Comparison of ENCODE assay signal across 8 mouse cellular contexts in genomic region chr11:115564064-115564809, GRCm38 (mm10). TPM values are rescaled to one million over a fixed set of nuclear protein-coding genes. Genes with fewer than 3 reads are reported as not detected.
DNase-seq lines count a peak whose midpoint lies in the region; ATAC-seq and TF ChIP-seq lines count a peak whose summit lies in the region.

Nup85 (plus strand) TSS chr11:115564434.

- 0 out of 4 replicates have a peak, but pooled peaks of 1 of the 2 experiments have one; percentile 25 for TF ChIP-seq CTCF in CH12.LX (conservative IDR thresholded peaks at IDR 0.05 in 1 of 2, IDR thresholded peaks at IDR 0.05 in 1 of 2; ENCODE audit: low read depth in 2 of 2, low read length in 2 of 2)

- in situ Hi-C loops in CH12.LX (cut with MboI; ENCODE audit: low pct_ligation_motif_present, low pct_unique_long_range_greater_than_20kb, low sequenced_read_pairs) = no loop called here

- dilution Hi-C loops in CH12.LX (cut with MboI; ENCODE audit: extremely low pct_ligation_motif_present, extremely low pct_unique_long_range_greater_than_20kb, low sequenced_read_pairs) = no loop called here

- H3K4me2 ChIP-seq in CH12.LX (ENCODE audit: insufficient read depth, low read depth, poor library complexity, severe bottlenecking) = peak within 1 kb of the TSS; percentile 93
- peak within 1 kb of the TSS; percentile 52 for H3K4me2 ChIP-seq in forebrain, embryonic 11.5 days (ENCODE audit: low read depth, low read length, severe bottlenecking)
- H3K4me2 ChIP-seq in heart, embryonic 16.5 days (ENCODE audit: low read depth, low read length) = peak within 1 kb of the TSS; percentile 75
- peak within 1 kb of the TSS; percentile 81 for H3K4me2 ChIP-seq in liver, embryonic 15.5 days
- H3K4me2 ChIP-seq in neural tube, embryonic 12.5 days (replicated peaks) = peak within 1 kb of the TSS; percentile 67

- TF ChIP-seq RAD21 in CH12.LX (IDR thresholded peaks at IDR 0.05; ENCODE audit: low read depth, low read length) = no peak

- H3K4me1 ChIP-seq in CH12.LX (ENCODE audit: control insufficient read depth in 1 of 2, insufficient read depth in 2 of 2) = peaks cover 0 to 32% of the 10 kb centered on the region in 2 experiments; a peak in 2 of 4 replicates
- peaks cover 4% of the 10 kb centered on the region; the same call in 1 of the 2 replicates for H3K4me1 ChIP-seq in forebrain, embryonic 11.5 days (replicated peaks; ENCODE audit: control insufficient read depth, insufficient read depth, low read length)
- peaks cover 10% of the 10 kb centered on the region for H3K4me1 ChIP-seq in heart, embryonic 16.5 days (ENCODE audit: control insufficient read depth, insufficient read depth, low read length)
- H3K4me1 ChIP-seq in liver, embryonic 15.5 days (replicated peaks) = peaks cover 43% of the 10 kb centered on the region
- H3K4me1 ChIP-seq in neural tube, embryonic 12.5 days = peaks cover 16% of the 10 kb centered on the region; the same call in 1 of the 2 replicates

- peak within 1 kb of the TSS; percentile 74 to 91 (median 74) for H3K4me3 ChIP-seq in CH12.LX (replicated peaks in 1 of 3; ENCODE audit: low read depth in 2 of 3, low read length in 2 of 3, poor library complexity in 1 of 3)
- H3K4me3 ChIP-seq in forebrain, embryonic 11.5 days (ENCODE audit: low read depth, low read length) = peak within 1 kb of the TSS; percentile 72
- H3K4me3 ChIP-seq in heart, embryonic 16.5 days (ENCODE audit: low read length) = peak within 1 kb of the TSS; percentile 81
- H3K4me3 ChIP-seq in liver, embryonic 15.5 days (replicated peaks) = peak within 1 kb of the TSS; percentile 93
- peak within 1 kb of the TSS; percentile 66 for H3K4me3 ChIP-seq in neural tube, embryonic 12.5 days

- WGBS in forebrain, embryonic 11.5 days = under 1% methylated on average over 42 of the region's 42 CpGs
- WGBS in heart, embryonic 16.5 days = under 1% methylated on average over 42 of the region's 42 CpGs
- under 1% methylated on average over 42 of the region's 42 CpGs for WGBS in liver, embryonic 15.5 days (ENCODE audit: insufficient replicate concordance)
- WGBS in neural tube, embryonic 12.5 days = under 1% methylated on average over 42 of the region's 42 CpGs

- DNase-seq in CH12.LX (ENCODE audit: extremely low read depth) = peak; percentile 98
- DNase-seq in c-Kit-positive CD71-positive TER-119-negative erythroid progenitor cells, embryonic 14.5 days (ENCODE audit: low read depth) = peak; percentile 94
- DNase-seq in forebrain, embryonic 11.5 days (ENCODE audit: low spot score) = peak; percentile 99
- peak; percentile 97 to 99 for DNase-seq in kidney, postnatal 36 days
- peak; percentile 89 for DNase-seq in telencephalon, adult 2 months (ENCODE audit: low read depth, low spot score)

- H3K36me3 ChIP-seq in CH12.LX (replicated peaks in 1 of 2; ENCODE audit: control insufficient read depth in 1 of 2, insufficient read depth in 1 of 2, low read length in 1 of 2) = peaks cover 28 to 36% of the 10 kb centered on the region in 2 experiments
- no peaks in the 10 kb centered on the region; the same call in 1 of the 2 replicates for H3K36me3 ChIP-seq in forebrain, embryonic 11.5 days (ENCODE audit: control insufficient read depth, insufficient read depth, low read length)
- H3K36me3 ChIP-seq in heart, embryonic 16.5 days (ENCODE audit: control insufficient read depth, insufficient read depth) = peaks cover 23% of the 10 kb centered on the region
- peaks cover 36% of the 10 kb centered on the region for H3K36me3 ChIP-seq in liver, embryonic 15.5 days (replicated peaks)
- peaks cover 29% of the 10 kb centered on the region for H3K36me3 ChIP-seq in neural tube, embryonic 12.5 days

- peaks cover 47% of the 10 kb centered on the region for H3K79me2 ChIP-seq in CH12.LX (replicated peaks; ENCODE audit: control insufficient read depth, extremely low read depth, insufficient read depth, poor library complexity, severe bottlenecking)

- H3K9me3 ChIP-seq in CH12.LX (replicated peaks; ENCODE audit: low read length) = no peaks in the 10 kb centered on the region
- no peaks in the 10 kb centered on the region for H3K9me3 ChIP-seq in forebrain, embryonic 11.5 days (ENCODE audit: control insufficient read depth, low read length)
- no peaks in the 10 kb centered on the region for H3K9me3 ChIP-seq in heart, embryonic 16.5 days (replicated peaks; ENCODE audit: control insufficient read depth, low read length)
- H3K9me3 ChIP-seq in liver, embryonic 15.5 days (replicated peaks) = no peaks in the 10 kb centered on the region
- no peaks in the 10 kb centered on the region for H3K9me3 ChIP-seq in neural tube, embryonic 12.5 days

- peak within 1 kb of the TSS; percentile 21 for H3K27ac ChIP-seq in CH12.LX (ENCODE audit: insufficient read depth, low read depth)
- peak within 1 kb of the TSS; percentile 77 for H3K27ac ChIP-seq in forebrain, embryonic 11.5 days (ENCODE audit: low read depth, low read length)
- H3K27ac ChIP-seq in heart, embryonic 16.5 days (ENCODE audit: low read length) = peak within 1 kb of the TSS; percentile 84
- H3K27ac ChIP-seq in liver, embryonic 15.5 days (replicated peaks) = peak within 1 kb of the TSS; percentile 88
- no peak within 1 kb of the TSS for H3K27ac ChIP-seq in neural tube, embryonic 12.5 days

- TF ChIP-seq POLR2A in CH12.LX (IDR thresholded peaks at IDR 0.05; ENCODE audit: low read depth, low read length) = peak; percentile 96

- H3K27me3 ChIP-seq in CH12.LX (replicated peaks) = no peaks in the 10 kb centered on the region
- H3K27me3 ChIP-seq in forebrain, embryonic 11.5 days (ENCODE audit: control insufficient read depth, insufficient read depth, low read length) = no peaks in the 10 kb centered on the region
- no peaks in the 10 kb centered on the region for H3K27me3 ChIP-seq in heart, embryonic 16.5 days (ENCODE audit: control insufficient read depth, insufficient read depth, low read length)
- no peaks in the 10 kb centered on the region for H3K27me3 ChIP-seq in liver, embryonic 15.5 days
- H3K27me3 ChIP-seq in neural tube, embryonic 12.5 days (replicated peaks) = no peaks in the 10 kb centered on the region

- ATAC-seq in forebrain, embryonic 11.5 days (replicated peaks; ENCODE audit: low FRiP score) = peak; percentile 92
- ATAC-seq in heart, embryonic 16.5 days (replicated peaks; ENCODE audit: extremely low read depth, insufficient read depth, low FRiP score) = peak; percentile 88
- peak; percentile 97 for ATAC-seq in liver, embryonic 15.5 days (ENCODE audit: insufficient read depth)
- peak; percentile 87 for ATAC-seq in neural tube, embryonic 12.5 days (ENCODE audit: low FRiP score, low read depth)

- peak; percentile 34; the same call in 1 of the 2 replicates for TF ChIP-seq EP300 in CH12.LX (IDR thresholded peaks at IDR 0.05; ENCODE audit: low read length)

- peak within 1 kb of the TSS; percentile 66 for H3K9ac ChIP-seq in CH12.LX (ENCODE audit: insufficient read depth, low read depth)
- peak within 1 kb of the TSS; percentile 81 for H3K9ac ChIP-seq in forebrain, embryonic 11.5 days (ENCODE audit: low read length)
- peak within 1 kb of the TSS; percentile 78 for H3K9ac ChIP-seq in heart, embryonic 16.5 days (ENCODE audit: low read length)
- H3K9ac ChIP-seq in liver, embryonic 15.5 days = peak within 1 kb of the TSS; percentile 82
- H3K9ac ChIP-seq in neural tube, embryonic 12.5 days = peak within 1 kb of the TSS; percentile 66

TF ChIP-seq in CH12.LX, 34 proteins besides CTCF, POLR2A, EP300 and RAD21 (continues in another document):
- TF ChIP-seq SMC3 (IDR thresholded peaks at IDR 0.05; ENCODE audit: low read depth, low read length) = no peak
- TF ChIP-seq IRF4 (IDR thresholded peaks at IDR 0.05; ENCODE audit: low read depth, low read length) = no peak
- no peak for TF ChIP-seq ETS1 (conservative IDR thresholded peaks at IDR 0.05; ENCODE audit: low read depth, low read length)
- no peak for TF ChIP-seq JUN (IDR thresholded peaks at IDR 0.05; ENCODE audit: insufficient read depth, low read depth, low read length)
- TF ChIP-seq TCF12 (IDR thresholded peaks at IDR 0.05; ENCODE audit: low read depth, low read length) = peak; percentile 77
- TF ChIP-seq POLR2AphosphoS2 (IDR thresholded peaks at IDR 0.05; ENCODE audit: low read depth, low read length) = peak; percentile 82
- TF ChIP-seq TBP (conservative IDR thresholded peaks at IDR 0.05; ENCODE audit: low read depth, low read length) = peak; percentile 83
- TF ChIP-seq JUND (conservative IDR thresholded peaks at IDR 0.05; ENCODE audit: low read depth, low read length) = no peak
- TF ChIP-seq MAX (IDR thresholded peaks at IDR 0.05; ENCODE audit: low read length) = peak; percentile 100
- TF ChIP-seq RCOR1 (conservative IDR thresholded peaks at IDR 0.05; ENCODE audit: low read depth, low read length) = 0 out of 2 replicates have a peak, but pooled peaks have one; percentile 72
- peak; percentile 33 for TF ChIP-seq ELF1 (IDR thresholded peaks at IDR 0.05; ENCODE audit: low read depth, low read length)
- TF ChIP-seq MAZ (IDR thresholded peaks at IDR 0.05; ENCODE audit: low read depth, low read length) = peak; percentile 67; the same call in 1 of the 2 replicates
- peak; percentile 91; the same call in 1 of the 2 replicates for TF ChIP-seq E2F4 (IDR thresholded peaks at IDR 0.05; ENCODE audit: insufficient replicate concordance, low read depth, low read length)
- peak; percentile 64 for TF ChIP-seq MEF2A (IDR thresholded peaks at IDR 0.05; ENCODE audit: borderline replicate concordance, low read depth, low read length)
- 0 out of 2 replicates have a peak, but pooled peaks have one; percentile 4 for TF ChIP-seq USF2 (conservative IDR thresholded peaks at IDR 0.05; ENCODE audit: low read depth, low read length)
- no peak for TF ChIP-seq UBTF (IDR thresholded peaks at IDR 0.05; ENCODE audit: low read depth, low read length)
- peak; percentile 91 for TF ChIP-seq KAT2A (IDR thresholded peaks at IDR 0.05; ENCODE audit: insufficient replicate concordance, low read length)
- TF ChIP-seq CHD2 (IDR thresholded peaks at IDR 0.05; ENCODE audit: low read length) = peak; percentile 49
- TF ChIP-seq SIN3A (IDR thresholded peaks at IDR 0.05; ENCODE audit: low read length) = peak; percentile 99
- peak; percentile 91 for TF ChIP-seq NELFE (IDR thresholded peaks at IDR 0.05; ENCODE audit: low read depth, low read length)
- no peak for TF ChIP-seq CHD1 (IDR thresholded peaks at IDR 0.05; ENCODE audit: low read depth, low read length)
- TF ChIP-seq PAX5 (IDR thresholded peaks at IDR 0.05; ENCODE audit: low read length) = no peak

RNA-seq across cellular contexts. Expression of gene Nup85, which starts in this region (rescaled TPM):
- total RNA-seq in CH12.LX (2012; rRNA removed) = 290 and 340 TPM in 2 replicates
- 282 and 305 TPM in 2 replicates for total RNA-seq in CH12.LX (2014; rRNA removed)
- 326 and 368 TPM in 2 replicates for polyA plus RNA-seq in CH12.LX (2012; ENCODE audit: insufficient read length, low read depth)
- polyA plus RNA-seq in forebrain, embryonic 11.5 days (2014; fragmentation: Nextera tagmentation; extraction: Ambion mirVana) = 236 and 245 TPM in 2 replicates
- polyA plus RNA-seq in heart, embryonic 16.5 days (2015; fragmentation: Nextera tagmentation; extraction: Ambion mirVana) = 107 and 117 TPM in 2 replicates
- 111 and 114 TPM in 2 replicates for polyA plus RNA-seq in liver, embryonic 15.5 days (2015; fragmentation: Nextera tagmentation; extraction: Ambion mirVana)
- polyA plus RNA-seq in neural tube, embryonic 12.5 days (2016; fragmentation: Nextera tagmentation; extraction: Ambion mirVana) = 141 and 143 TPM in 2 replicates
